Mouse (Mus musculus) cerebellum, adult 2 months (tissue): ENCODE measurements around the gene A930004D18Rik. TPM values are rescaled to one million over a fixed set of nuclear protein-coding genes. Genes with fewer than 3 reads are reported as not detected.

ENCODE experiments used
- DNase-seq, 2 experiments: peaks; one replicate each; pipeline ENCODE4 v3.0.0; 2021
- H3K27ac ChIP-seq: fragments of 200-500 bp; 2 replicates; pipeline ENCODE4 v1.5.1; 2012; ENCODE audit warnings: low read length, control low read depth, inconsistent platforms; ENCODE audit not compliant: insufficient read depth
- H3K27me3 ChIP-seq: fragments of 200-500 bp; 2 replicates; pipeline ENCODE4 v1.6.1; 2012; ENCODE audit warnings: inconsistent platforms, mild to moderate bottlenecking, low read length, moderate library complexity; ENCODE audit not compliant: control insufficient read depth, insufficient read depth
- H3K4me1 ChIP-seq: fragments of 200-500 bp; 2 replicates; pipeline ENCODE4 v1.6.1; 2011; ENCODE audit warnings: low read length; ENCODE audit not compliant: control insufficient read depth, insufficient read depth
- H3K4me3 ChIP-seq: fragments of 200-500 bp; replicated peaks from 2 replicates; pipeline ENCODE3; 2011; ENCODE audit warnings: mild to moderate bottlenecking, low read depth, low read length, control low read depth; ENCODE audit not compliant: insufficient read depth
- CTCF ChIP-seq: fragments of 200-500 bp; IDR thresholded peaks from 2 replicates; pipeline ENCODE4 v1.5.1; 2011; ENCODE audit warnings: low read depth, mild to moderate bottlenecking, control low read depth, low read length, moderate library complexity, borderline replicate concordance; ENCODE audit not compliant: insufficient read depth
- POLR2A ChIP-seq: fragments of 200-500 bp; IDR thresholded peaks from 2 replicates; pipeline ENCODE4 v1.6.1; 2011; ENCODE audit warnings: low read length, control low read depth, borderline replicate concordance; ENCODE audit not compliant: insufficient read depth
- WGBS: fragments of 180-500 bp; shearing (Covaris S2); methylation state at CpG from one replicate; pipeline ENCODE4 v1.1.7; 2018; 5-methylcytosine and 5-hydroxymethylcytosine counted together
- polyA plus RNA-seq: library from polyadenylated mRNA; depleted of rRNA; stranded (reverse); fragments of >200 nt; gene quantifications from 2 replicates; pipeline ENCODE4 v1.2.3, GENCODE M21; 2012

A930004D18Rik gene
- polyA plus RNA-seq, 1 experiment, result 2.6 TPM

GRCm38 (mm10) chr2:18019122-18019521 lies 18.4 kb downstream of the A930004D18Rik start:
- Histone ChIP-seq H3K4me1 (no peaks in the 10 kb centered on the region), H3K4me3 (no peak overlapping the region), H3K27ac (no peak overlapping the region), H3K27me3 (no peaks in the 10 kb centered on the region)
- DNase-seq, result no peak
- no peak for TF ChIP-seq CTCF
- no peak for TF ChIP-seq POLR2A
- WGBS, result 89% methylated on average over 1 of the region's 1 CpGs

GRCm38 (mm10) chr2:18017321-18017720 lies 20.2 kb downstream of the A930004D18Rik start:
- no peak overlapping the region for H3K27ac ChIP-seq
- WGBS, result 99% methylated on average over 6 of the region's 6 CpGs
- H3K4me1 ChIP-seq, result no peaks in the 10 kb centered on the region
- H3K27me3 ChIP-seq, result no peaks in the 10 kb centered on the region
- no peak overlapping the region for H3K4me3 ChIP-seq
- no peak for TF ChIP-seq POLR2A
- no peak for TF ChIP-seq CTCF
- no peak for DNase-seq

GRCm38 (mm10) chr2:18016639-18017038 lies 20.9 kb downstream of the A930004D18Rik start:
- 100% methylated on average over 1 of the region's 1 CpGs for WGBS
- H3K27ac ChIP-seq, result no peak overlapping the region
- H3K27me3 ChIP-seq, result no peaks in the 10 kb centered on the region
- DNase-seq, result no peak
- TF ChIP-seq POLR2A, result no peak
- TF ChIP-seq CTCF, result no peak
- no peaks in the 10 kb centered on the region for H3K4me1 ChIP-seq
- no peak overlapping the region for H3K4me3 ChIP-seq

- no peaks in the 10 kb centered on the region for H3K27me3 ChIP-seq
- TF ChIP-seq POLR2A, result no peak
- no peak for TF ChIP-seq CTCF
- WGBS, result 54% methylated on average over 3 of the region's 3 CpGs
- H3K4me3 ChIP-seq, result no peak overlapping the region
- H3K27ac ChIP-seq, result no peak overlapping the region
- DNase-seq, result no peak
- no peaks in the 10 kb centered on the region for H3K4me1 ChIP-seq
Measured at GRCm38 (mm10) chr2:18015581-18015980, 22.0 kb downstream of the A930004D18Rik start.

GRCm38 (mm10) chr2:18012866-18013265 lies 24.7 kb downstream of the A930004D18Rik start:
- Histone ChIP-seq H3K27ac (no peak overlapping the region), H3K27me3 (no peaks in the 10 kb centered on the region), H3K4me1 (no peaks in the 10 kb centered on the region), H3K4me3 (no peak overlapping the region)
- TF ChIP-seq CTCF, result no peak
- TF ChIP-seq POLR2A, result no peak
- no peak for DNase-seq
- WGBS, result 95% methylated on average over 3 of the region's 3 CpGs

- TF ChIP-seq POLR2A, result no peak
- no peak for TF ChIP-seq CTCF
- Histone ChIP-seq H3K4me3 (no peak overlapping the region), H3K27me3 (no peaks in the 10 kb centered on the region), H3K4me1 (no peaks in the 10 kb centered on the region), H3K27ac (no peak overlapping the region)
- no peak for DNase-seq
- 84% methylated on average over 6 of the region's 6 CpGs for WGBS
Measured at GRCm38 (mm10) chr2:18011226-18011625, 26.3 kb downstream of the A930004D18Rik start.

- H3K27me3 ChIP-seq, result no peaks in the 10 kb centered on the region
- H3K4me3 ChIP-seq, result no peak overlapping the region
- TF ChIP-seq POLR2A, result no peak
- no peak for TF ChIP-seq CTCF
- H3K27ac ChIP-seq, result no peak overlapping the region
- 45% methylated on average over 8 of the region's 8 CpGs for WGBS
- no peaks in the 10 kb centered on the region for H3K4me1 ChIP-seq
- no peak for DNase-seq
Measured at GRCm38 (mm10) chr2:18005137-18005536, 32.4 kb downstream of the A930004D18Rik start.

GRCm38 (mm10) chr2:18004286-18004685 lies 33.3 kb downstream of the A930004D18Rik start:
- TF ChIP-seq POLR2A, result no peak
- TF ChIP-seq CTCF, result no peak
- 88% methylated on average over 4 of the region's 4 CpGs for WGBS
- DNase-seq, result no peak
- Histone ChIP-seq H3K27ac (no peak overlapping the region), H3K4me1 (no peaks in the 10 kb centered on the region), H3K27me3 (no peaks in the 10 kb centered on the region), H3K4me3 (no peak overlapping the region)
